Mouse (Mus musculus) layer of hippocampus, adult 18-20 months (tissue): ENCODE data around the gene Cit. TPM values are rescaled to one million over a fixed set of nuclear protein-coding genes. Genes with fewer than 3 reads are reported as not detected.

Experiments used
- DNase-seq, 2 experiments: peaks; one replicate each; pipeline ENCODE4 v3.0.0; 2022; ENCODE audit warnings: low spot score in 2 of 2
- total RNA-seq, 2 experiments: library from RNA; stranded (reverse); gene quantifications; 2 replicates each; pipeline ENCODE4 v1.2.3; 2021

The Cit gene
- total RNA-seq, 2 experiments from 2014 or later, result 59.8 to 72.5 TPM

GRCm38 (mm10) chr5:115956048-115956447 lies 111.0 kb downstream of the Cit start:
- no peak for DNase-seq

GRCm38 (mm10) chr5:115957177-115957576 lies 112.1 kb downstream of the Cit start:
- no peak for DNase-seq

GRCm38 (mm10) chr5:115958344-115958743 lies 113.3 kb downstream of the Cit start:
- no peak for DNase-seq

GRCm38 (mm10) chr5:115958814-115959213 lies 113.7 kb downstream of the Cit start:
- no peak for DNase-seq

- no peak for DNase-seq
Measured at GRCm38 (mm10) chr5:115961809-115962208, 116.7 kb downstream of the Cit start.

GRCm38 (mm10) chr5:115971236-115971635 lies 126.2 kb downstream of the Cit start:
- DNase-seq, result no peak

- DNase-seq, result no peak
Measured at GRCm38 (mm10) chr5:115975672-115976071, 130.6 kb downstream of the Cit start.

GRCm38 (mm10) chr5:115976446-115976845 lies 131.4 kb downstream of the Cit start:
- no peak for DNase-seq

GRCm38 (mm10) chr5:115977266-115977665 lies 132.2 kb downstream of the Cit start:
- DNase-seq, result no peak

GRCm38 (mm10) chr5:115977757-115978156 lies 132.7 kb downstream of the Cit start:
- DNase-seq, result no peak

GRCm38 (mm10) chr5:115978255-115978654 lies 133.2 kb downstream of the Cit start:
- DNase-seq, result no peak

- DNase-seq, result peak in 1 of 2 experiments; percentile 25
Measured at GRCm38 (mm10) chr5:115979134-115979696, 134.1 kb downstream of the Cit start.

GRCm38 (mm10) chr5:115980537-115980936 lies 135.5 kb downstream of the Cit start:
- DNase-seq, result no peak

GRCm38 (mm10) chr5:115982671-115983373 lies 137.7 kb downstream of the Cit start:
- no peak for DNase-seq

- DNase-seq, result no peak
Measured at GRCm38 (mm10) chr5:115984392-115984791, 139.3 kb downstream of the Cit start.

- DNase-seq, result no peak
Measured at GRCm38 (mm10) chr5:115985101-115985500, 140.0 kb downstream of the Cit start.

GRCm38 (mm10) chr5:115987284-115987683 lies 142.2 kb downstream of the Cit start:
- DNase-seq, result no peak

- no peak for DNase-seq
Measured at GRCm38 (mm10) chr5:115991717-115992116, 146.6 kb downstream of the Cit start.

GRCm38 (mm10) chr5:115994101-115994500 lies 149.0 kb downstream of the Cit start:
- DNase-seq, result no peak

- no peak for DNase-seq
Measured at GRCm38 (mm10) chr5:115997376-115997775, 152.3 kb downstream of the Cit start.

GRCm38 (mm10) chr5:116003154-116003553 lies 158.1 kb downstream of the Cit start:
- DNase-seq, result no peak

GRCm38 (mm10) chr5:116003825-116004224 lies 158.7 kb downstream of the Cit start:
- DNase-seq, result no peak

GRCm38 (mm10) chr5:116004271-116004670 lies 159.2 kb downstream of the Cit start:
- DNase-seq, result peak; percentile 65 to 80
